Mouse (Mus musculus): ENCODE measurements at regions not wholly inside any gene's neighbourhood (a gene's known extent, or its start where the extent isn't known, plus 50 kb on each side); places are given as distances from the start of the nearest gene placed in this dataset.

DNA sequence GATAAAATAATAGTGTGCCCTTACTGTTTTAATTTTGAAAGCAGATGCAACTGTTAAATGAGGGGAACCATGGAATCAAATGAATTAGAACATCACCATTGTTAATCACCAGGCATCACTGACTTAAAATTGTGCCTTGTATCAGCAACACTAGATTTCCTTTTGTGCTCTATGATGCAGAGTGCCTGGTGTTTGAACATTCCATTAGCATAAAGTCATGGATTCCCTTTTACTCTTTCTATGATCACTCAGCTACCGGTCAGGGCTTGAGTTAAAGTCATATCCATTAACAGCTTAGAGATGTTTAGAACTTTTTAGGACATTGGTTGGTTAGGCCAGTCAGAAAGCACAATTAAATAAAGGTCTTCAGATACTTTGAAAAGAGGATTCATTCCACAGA is 180.3 kb upstream of the Pitrm1 start:
- Histone ChIP-seq H3K4me2 (ENCODE audit: low read depth) (no peak overlapping the region), H3K27me3 (ENCODE audit: insufficient read depth, low read length) (no peaks in the 10 kb centered on the region), H3K27ac (ENCODE audit: low read depth, low read length) (no peak overlapping the region), H3K9me3 (ENCODE audit: low read length) (no peaks in the 10 kb centered on the region), H3K9ac (no peak overlapping the region), H3K4me1 (ENCODE audit: insufficient read depth) (no peaks in the 10 kb centered on the region), H3K36me3 (ENCODE audit: insufficient read depth) (no peaks in the 10 kb centered on the region), H3K4me3 (ENCODE audit: low read depth, low read length) (no peak overlapping the region)
- ATAC-seq: no peak
- WGBS: 84% methylated on average over 1 of the region's 1 CpGs
- DNase-seq: no peak
- no peak for TF ChIP-seq CTCF (IDR thresholded peaks at IDR 0.05; ENCODE audit: low read depth)

DNA sequence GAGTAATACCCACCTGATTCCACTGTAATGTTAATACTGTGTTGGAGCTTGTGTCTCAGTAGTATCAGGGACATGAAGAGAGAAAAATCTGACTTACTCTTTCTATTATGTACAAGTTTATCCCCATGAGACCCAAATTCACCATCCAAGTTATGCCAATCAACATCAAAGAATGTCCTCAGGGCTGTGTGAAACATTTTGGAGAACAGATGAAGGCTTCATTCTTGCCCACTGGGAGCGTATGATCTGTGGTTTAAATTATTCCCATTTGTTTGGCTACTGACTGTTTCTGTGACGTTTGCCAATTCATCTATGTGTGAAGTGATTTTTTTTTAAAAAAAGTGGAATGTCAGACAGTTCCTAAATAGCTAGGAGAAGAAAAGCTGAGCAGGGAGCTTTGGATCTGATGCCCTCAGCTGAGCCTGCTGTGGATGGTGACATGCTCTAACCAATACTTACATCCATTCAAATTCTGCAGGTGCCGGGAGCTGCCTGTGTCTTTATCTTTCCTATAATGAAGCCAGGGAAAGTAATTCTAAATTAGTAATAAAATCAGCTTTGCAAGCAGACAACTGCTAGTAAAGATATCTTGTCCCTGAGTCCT is 173.3 kb upstream of the Pitrm1 start:
- H3K27ac ChIP-seq (ENCODE audit: low read depth, low read length): no peak overlapping the region
- 37% methylated on average over 3 of the region's 3 CpGs for WGBS
- no peaks in the 10 kb centered on the region for H3K27me3 ChIP-seq (ENCODE audit: insufficient read depth, low read length)
- H3K4me3 ChIP-seq (ENCODE audit: low read depth, low read length): no peak overlapping the region
- ATAC-seq (0 out of 2 replicates have a peak, but pooled peaks have one; percentile 27), DNase-seq (no peak)
- no peaks in the 10 kb centered on the region for H3K4me1 ChIP-seq (ENCODE audit: insufficient read depth)
- H3K4me2 ChIP-seq (ENCODE audit: low read depth): no peak overlapping the region
- TF ChIP-seq CTCF (IDR thresholded peaks at IDR 0.05; ENCODE audit: low read depth): no peak
- no peaks in the 10 kb centered on the region for H3K9me3 ChIP-seq (ENCODE audit: low read length)
- no peak overlapping the region for H3K9ac ChIP-seq
- H3K36me3 ChIP-seq (ENCODE audit: insufficient read depth): no peaks in the 10 kb centered on the region

DNA sequence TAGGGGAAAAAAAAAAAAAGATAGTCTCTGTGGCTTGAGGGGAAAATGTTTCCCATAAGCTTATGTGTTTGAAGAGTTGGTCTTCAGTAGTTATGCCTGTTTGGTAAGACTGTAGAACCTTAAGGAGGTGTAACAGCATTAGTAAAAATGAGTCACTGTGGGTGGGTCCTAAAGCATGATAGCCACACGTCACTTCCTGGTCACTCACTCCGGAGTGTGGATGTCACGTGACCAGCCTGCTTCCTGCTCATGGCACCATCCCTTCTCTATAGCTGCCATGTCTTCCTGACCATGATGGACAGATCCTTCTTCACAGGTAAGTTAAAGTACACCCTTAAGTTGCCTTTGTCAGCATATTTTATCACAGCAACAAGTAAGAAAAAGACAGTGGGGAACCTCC is 170.0 kb upstream of the Pitrm1 start:
- ATAC-seq (no peak), DNase-seq (no peak)
- H3K4me1 ChIP-seq (ENCODE audit: insufficient read depth): no peaks in the 10 kb centered on the region
- TF ChIP-seq CTCF (IDR thresholded peaks at IDR 0.05; ENCODE audit: low read depth): no peak
- no peak overlapping the region for H3K9ac ChIP-seq
- H3K27me3 ChIP-seq (ENCODE audit: insufficient read depth, low read length): no peaks in the 10 kb centered on the region
- WGBS: 96% methylated on average over 3 of the region's 3 CpGs
- H3K36me3 ChIP-seq (ENCODE audit: insufficient read depth): no peaks in the 10 kb centered on the region
- H3K9me3 ChIP-seq (ENCODE audit: low read length): no peaks in the 10 kb centered on the region
- H3K4me3 ChIP-seq (ENCODE audit: low read depth, low read length): no peak overlapping the region
- no peak overlapping the region for H3K27ac ChIP-seq (ENCODE audit: low read depth, low read length)
- no peak overlapping the region for H3K4me2 ChIP-seq (ENCODE audit: low read depth)

DNA sequence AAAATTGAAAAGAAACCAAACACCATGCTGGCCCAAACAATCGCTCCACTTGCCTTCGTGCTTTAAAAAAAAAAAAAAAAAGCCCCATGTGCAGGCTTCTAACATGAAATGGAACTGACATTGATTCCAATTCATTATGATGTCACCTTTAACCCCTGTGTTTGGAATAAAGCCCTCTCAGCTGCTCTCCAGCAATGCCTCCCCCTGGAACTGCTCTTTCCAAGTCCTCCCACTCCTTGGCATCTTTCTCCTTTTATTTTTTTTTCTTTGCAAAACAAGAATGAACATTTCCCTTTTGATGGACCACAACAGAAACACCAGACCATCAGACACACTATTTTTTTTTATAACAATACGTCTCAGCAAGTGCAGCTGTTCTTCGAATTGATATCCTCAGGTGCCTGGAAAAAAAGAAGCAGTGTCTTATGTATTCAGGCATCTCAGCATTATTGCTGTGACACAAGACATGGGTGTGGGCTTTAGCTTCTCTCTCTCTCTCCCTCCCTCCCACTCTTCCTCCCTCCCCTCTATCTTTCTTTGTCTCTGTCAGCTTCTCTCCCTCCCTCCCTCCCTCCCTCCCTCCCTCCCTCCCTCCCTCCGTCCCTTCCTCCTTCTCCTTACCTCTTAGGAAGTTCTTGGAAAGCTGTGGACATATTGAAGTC is 152.3 kb upstream of the Pitrm1 start:
- no peaks in the 10 kb centered on the region for H3K9me3 ChIP-seq (ENCODE audit: low read length)
- no peak overlapping the region for H3K27ac ChIP-seq (ENCODE audit: low read depth, low read length)
- ATAC-seq (no peak; the same call in 1 of the 2 replicates), DNase-seq (no peak)
- no peaks in the 10 kb centered on the region for H3K4me1 ChIP-seq (ENCODE audit: insufficient read depth)
- no peaks in the 10 kb centered on the region for H3K36me3 ChIP-seq (ENCODE audit: insufficient read depth)
- no peaks in the 10 kb centered on the region for H3K27me3 ChIP-seq (ENCODE audit: insufficient read depth, low read length)
- WGBS: 60% methylated on average over 5 of the region's 5 CpGs
- H3K4me3 ChIP-seq (ENCODE audit: low read depth, low read length): no peak overlapping the region
- H3K9ac ChIP-seq: no peak overlapping the region
- TF ChIP-seq CTCF (IDR thresholded peaks at IDR 0.05; ENCODE audit: low read depth): no peak
- H3K4me2 ChIP-seq (ENCODE audit: low read depth): no peak overlapping the region

DNA sequence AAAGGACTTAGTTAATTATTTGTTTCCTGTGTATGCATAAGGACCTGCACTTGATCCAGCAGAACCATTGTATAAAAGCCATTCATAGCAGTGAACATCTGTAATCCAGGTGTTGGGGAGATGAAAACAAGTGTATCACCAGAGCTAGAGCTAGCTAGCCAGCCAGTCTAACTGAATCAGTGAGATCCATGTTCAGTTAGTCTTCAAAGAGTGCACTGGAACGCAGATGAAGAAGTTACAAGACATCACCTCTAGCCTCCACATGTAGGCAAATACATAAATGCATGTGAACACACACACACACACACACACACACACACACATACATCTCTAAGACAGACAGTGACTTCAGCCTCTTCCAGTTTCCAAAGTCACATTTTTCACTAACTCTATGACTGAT is 150.3 kb upstream of the Pitrm1 start:
- Histone ChIP-seq H3K27me3 (ENCODE audit: insufficient read depth, low read length) (no peaks in the 10 kb centered on the region), H3K36me3 (ENCODE audit: insufficient read depth) (no peaks in the 10 kb centered on the region), H3K4me3 (ENCODE audit: low read depth, low read length) (no peak overlapping the region), H3K27ac (ENCODE audit: low read depth, low read length) (no peak overlapping the region), H3K9ac (no peak overlapping the region), H3K9me3 (ENCODE audit: low read length) (no peaks in the 10 kb centered on the region), H3K4me2 (ENCODE audit: low read depth) (no peak overlapping the region), H3K4me1 (ENCODE audit: insufficient read depth) (no peaks in the 10 kb centered on the region)
- ATAC-seq (no peak), DNase-seq (no peak)
- no peak for TF ChIP-seq CTCF (IDR thresholded peaks at IDR 0.05; ENCODE audit: low read depth)
- WGBS: 97% methylated on average over 1 of the region's 1 CpGs

DNA sequence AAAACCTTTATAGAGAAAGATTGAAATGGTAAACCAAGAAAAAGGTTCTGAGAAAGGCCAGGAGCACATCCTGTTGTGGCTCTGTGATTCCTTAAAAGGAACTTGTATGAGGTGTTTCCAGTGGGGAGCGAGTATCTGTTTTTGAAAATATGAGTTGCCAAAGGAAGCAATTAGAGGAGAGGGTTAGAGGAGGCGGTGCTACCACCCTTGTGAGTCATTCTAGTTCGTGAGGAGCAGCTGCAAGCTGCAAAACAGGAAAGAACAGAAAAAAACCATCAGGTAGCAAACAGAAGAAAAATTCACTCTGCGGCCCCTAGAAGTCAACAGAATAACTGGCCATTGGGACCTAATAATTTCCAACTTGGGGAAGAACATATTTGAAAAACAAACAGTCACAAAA is 116.1 kb upstream of the Pitrm1 start:
- no peak overlapping the region for H3K27ac ChIP-seq (ENCODE audit: low read depth, low read length)
- ATAC-seq (no peak), DNase-seq (no peak)
- 74% methylated on average over 4 of the region's 4 CpGs for WGBS
- no peak overlapping the region for H3K9ac ChIP-seq
- H3K36me3 ChIP-seq (ENCODE audit: insufficient read depth): no peaks in the 10 kb centered on the region
- no peak overlapping the region for H3K4me3 ChIP-seq (ENCODE audit: low read depth, low read length)
- no peak overlapping the region for H3K4me2 ChIP-seq (ENCODE audit: low read depth)
- no peak for TF ChIP-seq CTCF (IDR thresholded peaks at IDR 0.05; ENCODE audit: low read depth)
- H3K4me1 ChIP-seq (ENCODE audit: insufficient read depth): no peaks in the 10 kb centered on the region
- H3K27me3 ChIP-seq (ENCODE audit: insufficient read depth, low read length): no peaks in the 10 kb centered on the region
- no peaks in the 10 kb centered on the region for H3K9me3 ChIP-seq (ENCODE audit: low read length)

DNA sequence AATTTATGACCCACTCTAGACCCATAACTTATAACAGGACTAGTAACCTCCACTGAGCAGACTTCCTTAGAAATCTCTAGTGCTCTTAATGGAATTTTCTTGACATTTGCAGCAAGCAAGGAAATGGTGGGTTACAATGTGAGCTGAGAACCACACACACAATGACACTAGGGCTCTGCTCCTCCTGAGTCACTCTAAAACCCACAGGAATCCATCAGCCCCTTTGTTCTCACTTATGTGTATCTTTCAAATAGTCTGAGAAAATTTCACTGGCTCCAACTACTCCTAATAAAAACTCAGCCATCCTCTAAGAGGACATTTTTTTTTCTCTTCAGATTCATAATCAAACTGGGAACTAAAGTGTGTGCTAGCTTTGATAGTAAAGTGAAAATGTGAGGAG is 101.0 kb upstream of the Pitrm1 start:
- no peak for DNase-seq
- Histone ChIP-seq H3K27me3 (ENCODE audit: insufficient read depth, low read length) (no peaks in the 10 kb centered on the region), H3K36me3 (ENCODE audit: insufficient read depth) (no peaks in the 10 kb centered on the region), H3K27ac (ENCODE audit: low read depth, low read length) (no peak overlapping the region), H3K4me2 (ENCODE audit: low read depth) (no peak overlapping the region), H3K9me3 (ENCODE audit: low read length) (no peaks in the 10 kb centered on the region), H3K9ac (no peak overlapping the region), H3K4me3 (ENCODE audit: low read depth, low read length) (no peak overlapping the region), H3K4me1 (ENCODE audit: insufficient read depth) (no peaks in the 10 kb centered on the region)
- no peak for ATAC-seq
- no peak for TF ChIP-seq CTCF (IDR thresholded peaks at IDR 0.05; ENCODE audit: low read depth)
